Mouse (Mus musculus): ENCODE results near the gene Usp34. TPM values are rescaled to one million over a fixed set of nuclear protein-coding genes. Genes with fewer than 3 reads are reported as not detected.
A peak's percentile ranks its signal among the peaks of the same experiment; 100 is the strongest.

Usp34 gene
- total and polyA plus RNA-seq, 3 experiments, result 47.5 to 92.5 (median 65.4) TPM

GRCm38 (mm10) chr11:23496661-23497060 lies 190.0 kb downstream of the Usp34 start:
- Histone ChIP-seq H3K4me2 (ENCODE audit: insufficient read depth, low read depth, poor library complexity, severe bottlenecking) (peak overlapping the region; percentile 47), H3K27me3 (replicated peaks) (peaks cover 6% of the 10 kb centered on the region), H3K79me2 (replicated peaks; ENCODE audit: control insufficient read depth, extremely low read depth, insufficient read depth, poor library complexity, severe bottlenecking) (peaks cover 25% of the 10 kb centered on the region), H3K9me3 (replicated peaks; ENCODE audit: low read length) (no peaks in the 10 kb centered on the region), H3K36me3 (replicated peaks in 1 of 2; ENCODE audit: control insufficient read depth in 1 of 2, insufficient read depth in 1 of 2, low read length in 1 of 2) (peaks cover 38 to 48% of the 10 kb centered on the region in 2 experiments), H3K27ac (ENCODE audit: insufficient read depth, low read depth) (no peak overlapping the region), H3K4me1 (ENCODE audit: control insufficient read depth in 1 of 2, insufficient read depth in 2 of 2) (peaks cover 11 to 28% of the 10 kb centered on the region in 2 experiments; a peak in 3 of 4 replicates), H3K9ac (ENCODE audit: insufficient read depth, low read depth) (peak overlapping the region; percentile 84), H3K4me3 (replicated peaks in 1 of 3; ENCODE audit: low read depth in 2 of 3, low read length in 2 of 3, poor library complexity in 1 of 3) (peak overlapping the region; percentile 79 to 93 (median 88))
- TF ChIP-seq PAX5 (IDR thresholded peaks at IDR 0.05; ENCODE audit: low read length), result no peak
- TF ChIP-seq USF1 (IDR thresholded peaks at IDR 0.05; ENCODE audit: low read depth, low read length), result no peak
- no peak for TF ChIP-seq CHD2 (IDR thresholded peaks at IDR 0.05; ENCODE audit: low read length)
- no peak for TF ChIP-seq KAT2A (IDR thresholded peaks at IDR 0.05; ENCODE audit: insufficient replicate concordance, low read length)
- in situ Hi-C loops (cut with MboI; ENCODE audit: low pct_ligation_motif_present, low pct_unique_long_range_greater_than_20kb, low sequenced_read_pairs) (no loop called here), dilution Hi-C loops (cut with MboI; ENCODE audit: extremely low pct_ligation_motif_present, extremely low pct_unique_long_range_greater_than_20kb, low sequenced_read_pairs) (no loop called here)
- DNase-seq (ENCODE audit: extremely low read depth), result no peak

- peaks cover 8% of the 10 kb centered on the region for H3K27me3 ChIP-seq (replicated peaks)
- peak; percentile 79 for DNase-seq (ENCODE audit: extremely low read depth)
- H3K9ac ChIP-seq (ENCODE audit: insufficient read depth, low read depth), result peak overlapping the region; percentile 84
- peak overlapping the region; percentile 79 to 93 (median 88) for H3K4me3 ChIP-seq (replicated peaks in 1 of 3; ENCODE audit: low read depth in 2 of 3, low read length in 2 of 3, poor library complexity in 1 of 3)
- in situ Hi-C loops (cut with MboI; ENCODE audit: low pct_ligation_motif_present, low pct_unique_long_range_greater_than_20kb, low sequenced_read_pairs) (no loop called here), dilution Hi-C loops (cut with MboI; ENCODE audit: extremely low pct_ligation_motif_present, extremely low pct_unique_long_range_greater_than_20kb, low sequenced_read_pairs) (no loop called here)
- peak overlapping the region; percentile 47 for H3K4me2 ChIP-seq (ENCODE audit: insufficient read depth, low read depth, poor library complexity, severe bottlenecking)
- TF ChIP-seq POLR2AphosphoS2 (IDR thresholded peaks at IDR 0.05; ENCODE audit: low read depth, low read length) (no peak), POLR2A (IDR thresholded peaks at IDR 0.05; ENCODE audit: low read depth, low read length) (no peak), CHD2 (IDR thresholded peaks at IDR 0.05; ENCODE audit: low read length) (no peak), JUN (IDR thresholded peaks at IDR 0.05; ENCODE audit: insufficient read depth, low read depth, low read length) (no peak), USF2 (conservative IDR thresholded peaks at IDR 0.05; ENCODE audit: low read depth, low read length) (no peak), MYC (IDR thresholded peaks at IDR 0.05; ENCODE audit: low read depth, low read length) (no peak), SIN3A (IDR thresholded peaks at IDR 0.05; ENCODE audit: low read length) (peak; percentile 85), E2F4 (IDR thresholded peaks at IDR 0.05; ENCODE audit: insufficient replicate concordance, low read depth, low read length) (no peak), GABPA (IDR thresholded peaks at IDR 0.05; ENCODE audit: insufficient replicate concordance, low read depth, low read length) (no peak), KAT2A (IDR thresholded peaks at IDR 0.05; ENCODE audit: insufficient replicate concordance, low read length) (no peak), TBP (conservative IDR thresholded peaks at IDR 0.05; ENCODE audit: low read depth, low read length) (no peak), HCFC1 (IDR thresholded peaks at IDR 0.05; ENCODE audit: low read depth, low read length) (no peak), ZC3H11A (IDR thresholded peaks at IDR 0.05; ENCODE audit: low read depth, low read length) (no peak), ZKSCAN1 (IDR thresholded peaks at IDR 0.05; ENCODE audit: borderline replicate concordance, low read depth, low read length) (no peak), CHD1 (IDR thresholded peaks at IDR 0.05; ENCODE audit: low read depth, low read length) (no peak), MAFK (IDR thresholded peaks at IDR 0.05; ENCODE audit: insufficient replicate concordance, low read length) (no peak), NRF1 (IDR thresholded peaks at IDR 0.05; ENCODE audit: low read depth, low read length) (peak; percentile 92)
- peak overlapping the region; percentile 64 for H3K27ac ChIP-seq (ENCODE audit: insufficient read depth, low read depth)
- H3K9me3 ChIP-seq (replicated peaks; ENCODE audit: low read length), result no peaks in the 10 kb centered on the region
- H3K4me1 ChIP-seq (ENCODE audit: control insufficient read depth in 1 of 2, insufficient read depth in 2 of 2), result peaks cover 11 to 28% of the 10 kb centered on the region in 2 experiments; a peak in 3 of 4 replicates
- H3K36me3 ChIP-seq (replicated peaks in 1 of 2; ENCODE audit: control insufficient read depth in 1 of 2, insufficient read depth in 1 of 2, low read length in 1 of 2), result peaks cover 33 to 42% of the 10 kb centered on the region in 2 experiments
- H3K79me2 ChIP-seq (replicated peaks; ENCODE audit: control insufficient read depth, extremely low read depth, insufficient read depth, poor library complexity, severe bottlenecking), result peaks cover 25% of the 10 kb centered on the region
These were observed 190.6 kb downstream of the Usp34 start for GRCm38 (mm10) chr11:23497335-23497717.
